Mouse (Mus musculus) intestine, embryonic 16.5 days (tissue): Measurements from ENCODE around the gene Tgfa. TPM values are rescaled to one million over a fixed set of nuclear protein-coding genes. Genes with fewer than 3 reads are reported as not detected.

Source experiments
- ATAC-seq: fragments of 200-750 bp; cut with Nextera tagmentation; 2 replicates; pipeline ENCODE4 v1.8.0; 2017; ENCODE audit warnings: moderate TSS enrichment, moderate library complexity
- H3K27ac ChIP-seq: fragments of 300-500 bp; sonication (generic); 2 replicates; pipeline ENCODE4 v1.5.1; 2014; ENCODE audit warnings: mild to moderate bottlenecking, low read length
- H3K27me3 ChIP-seq: fragments of 300-500 bp; sonication (generic); replicated peaks from 2 replicates; pipeline ENCODE4 v1.6.1; 2014; ENCODE audit warnings: low read length, control low read depth, mixed read lengths; ENCODE audit not compliant: control insufficient read depth, insufficient read depth
- H3K36me3 ChIP-seq: fragments of 300-500 bp; sonication (generic); 2 replicates; pipeline ENCODE4 v1.6.1; 2014; ENCODE audit warnings: low read length, control low read depth; ENCODE audit not compliant: control insufficient read depth, insufficient read depth
- H3K4me1 ChIP-seq: fragments of 300-500 bp; sonication (generic); 2 replicates; pipeline ENCODE4 v1.6.1; 2014; ENCODE audit warnings: low read length, control low read depth, mixed read lengths; ENCODE audit not compliant: control insufficient read depth, insufficient read depth
- H3K4me2 ChIP-seq: fragments of 300-500 bp; sonication (generic); 2 replicates; pipeline ENCODE4 v1.6.1; 2014; ENCODE audit warnings: low read depth, low read length, control low read depth
- H3K4me3 ChIP-seq: fragments of 300-500 bp; sonication (generic); 2 replicates; pipeline ENCODE4 v1.5.1; 2014; ENCODE audit warnings: mild to moderate bottlenecking, low read length
- H3K9ac ChIP-seq: fragments of 300-500 bp; sonication (generic); 2 replicates; pipeline ENCODE4 v1.6.1; 2014; ENCODE audit warnings: low read depth, low read length
- H3K9me3 ChIP-seq: fragments of 300-500 bp; sonication (generic); 2 replicates; pipeline ENCODE4 v1.6.1; 2016; ENCODE audit warnings: low read length, control low read depth; ENCODE audit not compliant: control insufficient read depth
- WGBS: fragments of 180-500 bp; shearing (Covaris S2); extraction: QIAGEN DNeasy Blood & Tissue Kit; methylation state at CpG from one replicate; pipeline ENCODE4 v1.1.7; 2014; 5-methylcytosine and 5-hydroxymethylcytosine counted together
- polyA plus RNA-seq: library from polyadenylated mRNA; unstranded; fragments of >200 nt; fragmentation: Nextera tagmentation; extraction: Ambion mirVana; gene quantifications from 2 replicates; pipeline ENCODE4 v1.2.1, GENCODE M21; 2015

Tgfa gene
- polyA plus RNA-seq, 1 experiment from 2014 or later, result 6.0 TPM

GRCm38 (mm10) chr6:86160878-86161277 is 34.1 kb upstream of the Tgfa start:
- no peaks in the 10 kb centered on the region; the same call in 1 of the 2 replicates for H3K4me1 ChIP-seq
- no peak for ATAC-seq
- no peak overlapping the region for H3K4me3 ChIP-seq
- no peak overlapping the region for H3K27ac ChIP-seq
- H3K27me3 ChIP-seq, result no peaks in the 10 kb centered on the region
- H3K4me2 ChIP-seq, result no peak overlapping the region
- 56% methylated on average over 3 of the region's 3 CpGs for WGBS
- H3K9me3 ChIP-seq, result no peaks in the 10 kb centered on the region
- H3K36me3 ChIP-seq, result no peaks in the 10 kb centered on the region
- no peak overlapping the region for H3K9ac ChIP-seq

DNA sequence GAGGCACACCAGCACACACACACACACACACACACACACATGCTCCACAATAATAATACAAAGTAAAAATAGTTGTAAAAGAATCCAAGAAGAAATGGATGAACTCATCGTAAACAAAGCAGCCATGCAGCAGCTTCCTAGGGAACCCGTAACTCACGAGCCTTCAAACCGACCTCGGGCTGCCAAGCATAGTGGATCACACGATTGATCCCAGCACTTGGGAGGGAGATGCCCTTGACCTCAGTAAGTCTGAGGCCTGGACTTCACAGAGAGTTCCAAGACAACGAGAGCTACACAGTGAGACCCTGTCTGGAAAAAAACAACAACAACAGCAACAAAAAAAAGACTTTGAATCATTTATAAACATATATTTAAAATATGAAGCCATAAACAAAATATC is 33.4 kb upstream of the Tgfa start:
- ATAC-seq, result no peak
- Histone ChIP-seq H3K4me1 (no peaks in the 10 kb centered on the region; the same call in 1 of the 2 replicates), H3K9me3 (no peaks in the 10 kb centered on the region), H3K4me3 (no peak overlapping the region), H3K27me3 (no peaks in the 10 kb centered on the region), H3K4me2 (no peak overlapping the region), H3K9ac (no peak overlapping the region), H3K36me3 (no peaks in the 10 kb centered on the region), H3K27ac (no peak overlapping the region)
- 36% methylated on average over 7 of the region's 7 CpGs for whole genome bisulfite sequencing

DNA sequence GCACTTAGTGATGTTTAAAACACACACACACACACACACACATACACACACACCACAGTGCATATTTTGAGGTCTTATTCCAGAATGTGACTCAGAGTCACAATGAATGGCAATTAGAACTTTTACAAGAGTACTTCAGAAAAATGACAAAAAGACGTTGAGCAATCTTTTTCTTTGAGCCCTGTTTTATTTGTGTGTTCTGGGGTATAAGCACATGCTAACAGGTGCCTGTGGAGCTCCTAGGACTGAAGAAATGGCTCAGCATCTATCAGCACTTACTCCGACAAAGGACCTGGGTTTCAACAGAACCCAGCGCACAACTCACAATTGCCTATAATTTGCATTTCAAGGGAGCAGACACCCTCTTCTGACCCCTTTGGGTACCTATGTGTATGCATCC is 31.0 kb upstream of the Tgfa start:
- 63% methylated on average over 3 of the region's 3 CpGs for WGBS
- ATAC-seq, result no peak
- Histone ChIP-seq H3K9ac (no peak overlapping the region), H3K27ac (no peak overlapping the region), H3K4me2 (no peak overlapping the region), H3K4me1 (no peaks in the 10 kb centered on the region), H3K27me3 (no peaks in the 10 kb centered on the region), H3K36me3 (no peaks in the 10 kb centered on the region), H3K4me3 (no peak overlapping the region), H3K9me3 (no peaks in the 10 kb centered on the region)

GRCm38 (mm10) chr6:86166426-86166825 is 28.6 kb upstream of the Tgfa start:
- Histone ChIP-seq H3K27me3 (no peaks in the 10 kb centered on the region), H3K36me3 (no peaks in the 10 kb centered on the region), H3K9me3 (no peaks in the 10 kb centered on the region), H3K4me3 (no peak overlapping the region), H3K4me1 (no peaks in the 10 kb centered on the region), H3K27ac (no peak overlapping the region), H3K9ac (no peak overlapping the region), H3K4me2 (no peak overlapping the region)
- no peak for ATAC-seq
- 76% methylated on average over 9 of the region's 9 CpGs for WGBS

- H3K27me3 ChIP-seq, result no peaks in the 10 kb centered on the region
- no peak for ATAC-seq
- no peak overlapping the region for H3K4me2 ChIP-seq
- no peaks in the 10 kb centered on the region for H3K9me3 ChIP-seq
- no peaks in the 10 kb centered on the region for H3K4me1 ChIP-seq
- H3K4me3 ChIP-seq, result no peak overlapping the region
- WGBS, result 79% methylated on average over 5 of the region's 5 CpGs
- no peaks in the 10 kb centered on the region for H3K36me3 ChIP-seq
- no peak overlapping the region for H3K9ac ChIP-seq
- no peak overlapping the region for H3K27ac ChIP-seq
These were observed 27.2 kb upstream of the Tgfa start for GRCm38 (mm10) chr6:86167851-86168250.

DNA sequence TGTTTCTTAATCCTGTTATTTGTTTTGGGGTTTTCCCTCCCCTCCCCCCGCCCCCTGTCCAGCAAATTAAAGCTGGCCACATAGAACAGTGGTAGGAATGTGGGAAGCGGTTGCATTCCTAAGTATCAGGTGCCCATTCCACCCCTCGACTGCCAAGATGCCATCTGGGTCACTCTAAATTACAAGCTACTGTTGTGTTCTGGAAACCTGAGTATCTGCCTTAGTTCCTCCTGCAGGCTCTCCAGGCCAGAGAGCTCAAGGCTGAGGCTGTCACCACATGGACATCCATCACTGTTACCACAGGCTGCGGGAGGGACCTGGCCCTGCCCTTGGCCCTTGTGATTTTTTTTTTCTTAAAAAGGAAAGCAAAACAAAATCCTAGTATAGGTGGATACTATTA is 25.9 kb upstream of the Tgfa start:
- Histone ChIP-seq H3K9me3 (no peaks in the 10 kb centered on the region), H3K4me2 (no peak overlapping the region), H3K9ac (no peak overlapping the region), H3K4me3 (no peak overlapping the region), H3K4me1 (no peaks in the 10 kb centered on the region), H3K27me3 (no peaks in the 10 kb centered on the region), H3K36me3 (no peaks in the 10 kb centered on the region), H3K27ac (no peak overlapping the region)
- no peak for ATAC-seq
- WGBS, result 53% methylated on average over 4 of the region's 4 CpGs

- no peaks in the 10 kb centered on the region for H3K27me3 ChIP-seq
These were observed 18.8 kb upstream of the Tgfa start for GRCm38 (mm10) chr6:86176236-86176635.

DNA sequence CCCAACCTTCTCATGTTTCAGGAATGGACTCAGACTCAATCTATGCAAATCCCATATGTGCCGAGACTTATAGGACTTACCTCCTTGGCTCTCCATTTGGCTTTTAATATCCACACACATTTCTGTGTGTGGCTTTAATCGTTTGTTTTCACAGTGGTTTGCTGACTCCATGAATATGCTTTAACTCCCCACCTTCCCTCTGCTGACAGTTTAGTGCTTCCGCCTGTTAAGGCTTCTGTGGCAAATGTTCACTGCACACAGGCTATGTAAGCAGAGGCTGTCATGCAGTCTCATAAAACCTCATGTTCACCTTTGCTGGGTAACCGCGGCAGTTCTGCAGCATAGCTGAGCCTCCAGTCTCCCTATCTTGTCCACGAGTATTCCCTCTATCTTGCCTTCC is 18.3 kb upstream of the Tgfa start:
- Histone ChIP-seq H3K4me3 (no peak overlapping the region), H3K9ac (no peak overlapping the region), H3K4me2 (no peak overlapping the region), H3K36me3 (no peaks in the 10 kb centered on the region), H3K27ac (no peak overlapping the region), H3K9me3 (no peaks in the 10 kb centered on the region), H3K27me3 (no peaks in the 10 kb centered on the region), H3K4me1 (no peaks in the 10 kb centered on the region)
- WGBS, result 53% methylated on average over 6 of the region's 6 CpGs
- ATAC-seq, result no peak

More at GRCm38 (mm10) chr6:86176236-86176635, 18.8 kb upstream of the Tgfa start:
- Histone ChIP-seq H3K9me3 (no peaks in the 10 kb centered on the region), H3K9ac (no peak overlapping the region), H3K4me1 (no peaks in the 10 kb centered on the region), H3K4me2 (no peak overlapping the region), H3K36me3 (no peaks in the 10 kb centered on the region), H3K4me3 (no peak overlapping the region), H3K27ac (no peak overlapping the region)
- 45% methylated on average over 5 of the region's 5 CpGs for WGBS
- no peak for ATAC-seq

- 92% methylated on average over 9 of the region's 9 CpGs for WGBS
These were observed 17.6 kb upstream of the Tgfa start for GRCm38 (mm10) chr6:86177331-86177982.

GRCm38 (mm10) chr6:86180617-86181016 is 14.4 kb upstream of the Tgfa start:
- no peak overlapping the region for H3K9ac ChIP-seq
- H3K4me1 ChIP-seq, result no peaks in the 10 kb centered on the region
- H3K4me3 ChIP-seq, result no peak overlapping the region
- 19% methylated on average over 2 of the region's 2 CpGs for WGBS
- no peaks in the 10 kb centered on the region for H3K27me3 ChIP-seq
- no peaks in the 10 kb centered on the region for H3K9me3 ChIP-seq
- no peak for ATAC-seq
- no peak overlapping the region for H3K4me2 ChIP-seq
- no peak overlapping the region for H3K27ac ChIP-seq
- no peaks in the 10 kb centered on the region for H3K36me3 ChIP-seq

More at GRCm38 (mm10) chr6:86177331-86177982, 17.6 kb upstream of the Tgfa start:
- Histone ChIP-seq H3K4me3 (no peak overlapping the region), H3K9me3 (no peaks in the 10 kb centered on the region), H3K27ac (no peak overlapping the region), H3K4me2 (no peak overlapping the region), H3K36me3 (no peaks in the 10 kb centered on the region), H3K27me3 (no peaks in the 10 kb centered on the region), H3K4me1 (no peaks in the 10 kb centered on the region), H3K9ac (no peak overlapping the region)
- no peak for ATAC-seq
